Mouse (Mus musculus) liver, embryonic 16.5 days (tissue): ENCODE results near the gene Glb1. TPM values are rescaled to one million over a fixed set of nuclear protein-coding genes. Genes with fewer than 3 reads are reported as not detected.

Experiments used
- ATAC-seq: fragments of 200-750 bp; cut with Nextera tagmentation; 2 replicates; pipeline ENCODE4 v1.8.0; 2017; ENCODE audit warnings: low read depth, mild to moderate bottlenecking, moderate number of reproducible peaks, moderate library complexity
- H3K27ac ChIP-seq: fragments of 300-500 bp; sonication (generic); 2 replicates; pipeline ENCODE4 v1.5.1; 2014; ENCODE audit warnings: mild to moderate bottlenecking, low read length
- H3K27me3 ChIP-seq: fragments of 300-500 bp; sonication (generic); 2 replicates; pipeline ENCODE4 v1.6.1; 2014; ENCODE audit warnings: low read depth, low read length, mixed read lengths; ENCODE audit not compliant: control insufficient read depth, insufficient read depth
- H3K36me3 ChIP-seq: fragments of 300-500 bp; sonication (generic); 2 replicates; pipeline ENCODE4 v1.6.1; 2014; ENCODE audit warnings: mild to moderate bottlenecking; ENCODE audit not compliant: control insufficient read depth, insufficient read depth
- H3K4me1 ChIP-seq: fragments of 300-500 bp; sonication (generic); 2 replicates; pipeline ENCODE4 v1.6.1; 2014; ENCODE audit warnings: low read depth, low read length, mixed read lengths; ENCODE audit not compliant: control insufficient read depth
- H3K4me2 ChIP-seq: fragments of 300-500 bp; sonication (generic); 2 replicates; pipeline ENCODE4 v1.6.1; 2014; ENCODE audit warnings: low read depth, low read length, mixed read lengths
- H3K4me3 ChIP-seq: fragments of 300-500 bp; sonication (generic); 2 replicates; pipeline ENCODE4 v1.5.1; 2014; ENCODE audit warnings: low read depth, mild to moderate bottlenecking, low read length
- H3K9ac ChIP-seq: fragments of 300-500 bp; sonication (generic); 2 replicates; pipeline ENCODE4 v1.6.1; 2014; ENCODE audit warnings: low read depth, low read length
- H3K9me3 ChIP-seq: fragments of 300-500 bp; sonication (generic); replicated peaks from 2 replicates; pipeline ENCODE4 v1.6.1; 2016; ENCODE audit warnings: low read length; ENCODE audit not compliant: control insufficient read depth
- WGBS: fragments of 180-500 bp; shearing (Covaris S2); extraction: QIAGEN DNeasy Blood & Tissue Kit; methylation state at CpG from one replicate; pipeline ENCODE4 v1.1.7; 2014; ENCODE audit not compliant: insufficient replicate concordance; 5-methylcytosine and 5-hydroxymethylcytosine counted together
- polyA plus RNA-seq: library from polyadenylated mRNA; unstranded; fragments of >200 nt; fragmentation: Nextera tagmentation; extraction: Ambion mirVana; gene quantifications from 2 replicates; pipeline ENCODE4 v1.2.1, GENCODE M21; 2015

Glb1 gene
- polyA plus RNA-seq, 1 experiment from 2014 or later: 18.5 TPM

GRCm38 (mm10) chr9:114522501-114522900 is 121.6 kb downstream of the Glb1 start:
- ATAC-seq: peak; percentile 87
- WGBS: 66% methylated on average over 9 of the region's 9 CpGs
- Histone ChIP-seq H3K27ac (peak overlapping the region; percentile 68), H3K9ac (no peak overlapping the region), H3K9me3 (no peaks in the 10 kb centered on the region), H3K4me2 (no peak overlapping the region), H3K36me3 (no peaks in the 10 kb centered on the region), H3K27me3 (no peaks in the 10 kb centered on the region), H3K4me1 (peaks cover 10% of the 10 kb centered on the region), H3K4me3 (no peak overlapping the region)

Other genes starting within 250 kb of the Glb1 start
- not detected in 2 replicates for gene Bcl2a1c, start 70.9 kb upstream of the Glb1 start, polyA plus RNA-seq
- gene Crtap, start 10.4 kb upstream of the Glb1 start, polyA plus RNA-seq: 17.8 and 18.2 TPM in 2 replicates
- gene Tmppe, start within 50 bp of the Glb1 start, polyA plus RNA-seq: 2.3 and 2.7 TPM in 2 replicates
- gene Ccr4, start 103.8 kb downstream of the Glb1 start, polyA plus RNA-seq: not detected in 2 replicates
- not detected in 2 replicates for gene C130032M10Rik, start 114.6 kb downstream of the Glb1 start, polyA plus RNA-seq
- 0.69 and 0.71 TPM in 2 replicates for gene Trim71, start 163.3 kb downstream of the Glb1 start, polyA plus RNA-seq
- 23.0 and 24.4 TPM in 2 replicates for gene Cnot10, start 239.1 kb downstream of the Glb1 start, polyA plus RNA-seq